Mouse (Mus musculus): Measurements from ENCODE around the gene Hist1h2bq.
"Not testable (repeated sequence)": the region's sequence is repeated elsewhere in the genome, so short reads cannot be mapped to it uniquely, and the experiment has no call there.

Hist1h2bq gene

DNA sequence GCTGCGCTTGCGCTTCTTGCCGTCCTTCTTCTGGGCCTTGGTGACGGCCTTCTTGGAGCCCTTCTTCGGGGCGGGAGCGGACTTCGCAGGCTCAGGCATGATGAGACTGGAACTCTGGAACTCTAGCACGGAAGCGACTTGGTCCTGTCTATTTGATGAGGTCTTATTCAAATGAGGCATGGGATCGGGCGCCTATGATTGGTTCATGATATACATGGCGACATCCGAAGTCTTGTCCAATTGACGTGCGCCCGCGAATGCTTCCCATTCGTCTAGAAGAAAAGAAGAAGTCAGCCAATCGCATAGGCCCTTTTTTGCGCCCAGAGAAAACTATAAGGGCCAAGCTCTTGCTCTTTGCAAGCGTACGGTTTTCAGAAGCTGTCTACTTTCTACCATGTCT is at the start of gene Hist1h2bq, which contains the start of gene Hist1h2ao:
Gene Hist1h2bq (minus strand): TSS at position 125 of the 400 bp plus-strand sequence.
Gene Hist1h2ao (plus strand): TSS at position 393 of the 400 bp plus-strand sequence.
- not testable (repeated sequence) for DNase-seq (ENCODE audit: low spot score in 2 of 2)

DNA sequence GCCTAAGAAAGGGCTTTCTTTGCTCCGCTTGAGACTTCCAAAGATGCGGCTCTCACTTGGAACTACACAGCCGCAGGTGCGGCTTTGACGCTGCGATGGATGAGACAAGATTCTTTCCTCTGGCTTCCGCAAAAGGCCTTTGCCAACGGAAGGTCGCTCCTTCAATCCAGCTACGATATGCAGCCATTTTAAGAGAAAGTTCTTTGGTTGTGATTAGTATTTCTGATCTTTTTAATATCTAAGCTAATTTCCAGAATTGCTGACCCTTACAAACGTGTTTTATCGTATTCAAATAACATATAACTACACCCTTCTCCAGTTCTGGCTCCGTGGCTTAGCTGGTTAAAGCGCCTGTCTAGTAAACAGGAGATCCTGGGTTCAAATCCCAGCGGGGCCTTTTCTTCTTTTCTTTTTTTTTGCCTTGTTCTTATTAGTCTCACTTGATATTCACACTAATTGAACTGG is 45.7 kb upstream of the Hist1h2bq start:
- peak; percentile 16 to 38 for DNase-seq (ENCODE audit: low spot score in 2 of 2)

DNA sequence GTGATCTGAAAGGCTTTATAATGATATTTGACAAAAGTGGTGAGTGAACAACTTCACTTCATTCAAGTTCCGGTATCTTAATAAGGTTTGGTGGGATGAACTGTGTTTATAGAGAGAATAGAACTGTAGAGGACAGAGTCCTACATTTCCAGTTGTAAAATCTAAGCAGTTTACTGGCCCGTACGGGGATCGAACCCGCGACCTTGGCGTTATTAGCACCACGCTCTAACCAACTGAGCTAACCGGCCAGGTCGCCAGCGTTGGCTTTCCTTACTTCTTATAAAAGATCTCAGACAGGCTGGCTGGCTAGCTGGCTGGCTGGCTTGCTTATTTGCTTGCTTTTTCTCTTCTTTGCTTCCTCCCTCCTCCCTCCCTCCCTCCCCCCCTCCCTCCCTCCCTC is 45.1 kb upstream of the Hist1h2bq start:
- DNase-seq (ENCODE audit: low spot score in 2 of 2), result peak; percentile 69 to 78

DNA sequence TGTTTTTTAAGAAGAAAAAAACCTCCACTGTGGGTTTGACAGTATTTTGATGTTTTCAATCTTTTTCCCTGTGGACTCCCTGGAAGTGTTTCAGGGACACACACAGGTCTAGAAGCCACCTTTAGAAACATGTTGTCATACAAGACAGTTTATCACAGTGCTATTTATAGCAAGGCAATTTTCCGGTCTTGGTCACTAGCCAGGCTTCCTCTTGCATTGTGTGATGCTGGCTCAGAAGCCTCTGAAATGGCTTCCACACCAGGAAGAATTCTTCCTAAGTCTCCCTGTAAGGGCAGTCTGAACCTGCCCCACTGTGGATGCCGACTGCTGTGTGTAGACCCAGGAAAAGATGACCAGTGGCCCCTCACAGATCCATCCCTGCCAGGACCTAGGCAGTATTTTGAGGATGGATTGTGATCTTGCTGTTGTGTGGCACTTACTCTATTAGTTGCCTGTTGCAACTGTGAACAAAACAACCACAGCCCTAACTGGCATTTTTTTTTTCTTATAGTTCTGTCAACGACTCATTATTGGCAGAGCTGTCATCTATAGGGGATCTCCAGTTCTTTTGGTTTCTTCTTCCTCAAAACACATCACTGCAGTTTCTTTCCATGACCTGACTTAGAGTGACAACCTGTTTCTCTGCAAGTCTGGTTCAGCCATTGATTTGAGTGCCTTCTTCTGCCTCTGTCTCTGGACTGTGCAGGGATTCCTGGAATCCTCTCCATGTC is 42.4 kb upstream of the Hist1h2bq start:
- no peak for DNase-seq (ENCODE audit: low spot score in 2 of 2)

DNA sequence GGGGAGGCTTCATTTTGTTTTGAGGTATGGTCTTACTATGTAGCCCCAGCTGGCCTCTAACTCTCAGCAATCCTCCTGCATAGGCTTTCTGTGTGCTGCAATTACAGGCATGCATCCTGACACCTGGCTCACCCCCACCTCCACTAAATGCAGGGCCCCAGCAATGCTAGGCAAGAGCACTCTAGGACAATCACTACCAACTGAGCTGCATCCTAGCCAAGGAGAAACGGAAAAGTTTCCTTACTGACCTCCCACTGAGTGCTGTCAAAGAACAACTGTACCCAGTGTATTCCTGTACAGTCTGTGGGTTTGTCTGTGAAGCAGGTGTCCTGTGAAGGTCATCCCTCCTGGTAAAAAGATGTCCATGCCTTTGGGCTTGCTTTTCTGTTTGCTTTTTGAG is 40.7 kb upstream of the Hist1h2bq start:
- not testable (repeated sequence) for DNase-seq (ENCODE audit: low spot score in 2 of 2)

DNA sequence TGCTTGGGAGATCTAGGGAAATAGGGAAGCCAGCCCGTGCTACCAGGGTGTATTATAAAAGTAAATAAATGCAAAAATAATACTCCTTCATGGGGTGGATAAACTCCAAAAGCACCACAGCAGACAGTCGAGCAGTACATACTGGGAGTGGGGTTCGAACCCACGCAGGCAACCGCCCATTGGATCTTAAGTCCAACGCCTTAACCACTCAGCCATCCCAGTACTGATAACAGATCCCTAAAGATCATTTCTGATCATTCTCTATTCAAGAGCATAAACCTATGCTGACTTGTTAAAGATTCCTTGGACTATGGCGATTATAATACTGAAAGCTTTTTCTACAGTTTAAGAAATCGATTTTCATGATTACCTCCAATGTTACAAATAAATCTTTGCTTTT is 37.9 kb upstream of the Hist1h2bq start:
- no peak for DNase-seq (ENCODE audit: low spot score in 2 of 2)

DNA sequence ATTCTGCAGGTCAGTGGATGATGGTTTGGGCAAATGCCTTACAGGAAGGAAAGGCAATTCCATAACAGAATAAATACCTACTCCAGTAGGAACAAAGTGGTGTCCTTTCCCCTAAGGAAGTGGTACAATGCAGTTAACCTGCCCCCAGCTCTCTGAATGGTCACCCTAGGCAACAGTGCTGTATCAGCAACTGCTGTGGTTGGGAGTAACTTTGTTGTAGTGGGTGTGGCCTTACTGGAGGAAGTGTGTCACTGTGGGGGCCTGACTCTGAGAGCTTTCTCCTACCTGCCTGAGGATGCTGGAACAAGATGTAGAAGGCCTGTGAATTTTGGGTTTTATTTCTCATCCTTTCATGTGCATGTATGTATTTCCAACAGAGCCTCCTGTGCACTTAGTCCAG is 36.4 kb upstream of the Hist1h2bq start:
- DNase-seq (ENCODE audit: low spot score in 2 of 2), result not testable (repeated sequence)

DNA sequence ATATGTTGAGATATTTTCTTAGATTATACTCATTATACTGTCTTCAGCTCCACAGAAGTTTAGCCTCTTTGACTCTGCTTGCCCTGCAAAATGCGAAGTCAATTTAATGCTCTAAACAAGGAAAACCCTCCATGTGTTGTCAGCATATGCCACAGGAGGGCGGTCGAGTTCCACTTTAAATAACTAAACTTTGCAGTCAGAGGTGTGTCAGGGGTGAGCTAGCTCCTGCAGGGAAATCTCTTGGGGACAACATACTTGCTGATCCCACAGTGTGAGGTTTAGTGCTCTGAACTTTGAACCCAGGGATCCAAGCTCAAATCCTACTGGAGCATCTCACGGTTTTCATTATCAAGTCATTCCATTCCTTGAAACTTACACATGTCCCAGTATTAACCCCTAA is 30.5 kb upstream of the Hist1h2bq start:
- DNase-seq (ENCODE audit: low spot score in 2 of 2), result not testable (repeated sequence)

DNA sequence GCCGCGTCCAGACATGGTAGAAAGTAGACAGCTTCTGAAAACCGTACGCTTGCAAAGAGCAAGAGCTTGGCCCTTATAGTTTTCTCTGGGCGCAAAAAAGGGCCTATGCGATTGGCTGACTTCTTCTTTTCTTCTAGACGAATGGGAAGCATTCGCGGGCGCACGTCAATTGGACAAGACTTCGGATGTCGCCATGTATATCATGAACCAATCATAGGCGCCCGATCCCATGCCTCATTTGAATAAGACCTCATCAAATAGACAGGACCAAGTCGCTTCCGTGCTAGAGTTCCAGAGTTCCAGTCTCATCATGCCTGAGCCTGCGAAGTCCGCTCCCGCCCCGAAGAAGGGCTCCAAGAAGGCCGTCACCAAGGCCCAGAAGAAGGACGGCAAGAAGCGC is 23.5 kb upstream of the Hist1h2bq start, which contains the start of the genes Hist1h2ap and Hist1h2br:
Gene Hist1h2ap (minus strand): TSS at position 47 of the 400 bp plus-strand sequence.
Gene Hist1h2br (plus strand): TSS at position 283 of the 400 bp plus-strand sequence.
- not testable (repeated sequence) for DNase-seq (ENCODE audit: low spot score in 2 of 2)

DNA sequence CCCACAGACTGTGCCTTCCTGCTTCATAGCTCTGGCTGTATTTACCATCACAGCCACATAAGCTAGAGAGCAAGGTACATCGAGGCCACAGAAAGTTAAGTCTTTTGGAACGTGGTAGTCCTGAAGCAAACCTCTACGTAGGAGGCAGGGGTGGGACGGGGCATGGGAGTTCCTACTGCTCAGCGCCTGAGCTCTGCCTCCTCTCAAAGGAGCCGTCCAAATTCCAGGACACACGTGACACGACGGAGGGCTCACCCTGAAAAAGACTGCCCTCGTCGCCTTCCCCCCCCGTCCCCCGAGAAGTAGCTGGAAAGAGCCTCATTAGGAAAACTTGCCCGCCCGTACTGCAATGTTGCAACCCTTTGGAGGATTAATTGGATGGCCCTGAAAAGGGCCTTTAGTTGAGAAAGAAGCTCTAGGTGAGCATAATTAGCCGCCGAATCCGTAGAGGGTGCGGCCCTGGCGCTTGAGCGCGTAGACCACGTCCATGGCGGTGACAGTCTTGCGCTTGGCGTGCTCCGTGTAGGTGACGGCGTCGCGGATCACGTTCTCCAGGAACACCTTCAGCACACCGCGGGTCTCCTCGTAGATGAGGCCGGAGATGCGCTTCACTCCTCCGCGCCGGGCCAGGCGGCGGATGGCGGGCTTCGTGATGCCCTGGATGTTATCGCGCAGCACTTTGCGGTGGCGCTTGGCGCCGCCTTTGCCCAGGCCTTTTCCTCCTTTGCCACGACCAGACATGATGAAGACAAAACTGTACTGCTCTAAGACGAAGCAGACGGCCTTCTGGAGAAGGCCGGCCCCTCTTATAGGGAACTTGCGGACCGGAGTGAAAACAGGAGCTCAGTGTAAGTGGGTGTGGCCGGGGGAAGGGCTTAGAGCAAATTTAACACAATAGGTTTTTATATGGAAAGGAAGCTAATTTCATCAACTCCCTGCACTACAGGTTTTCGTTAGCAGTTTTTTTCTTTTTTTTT is 21.7 kb upstream of the Hist1h2bq start, which contains the start of gene Hist1h4n:
Gene Hist1h4n (minus strand): TSS at position 779 of the 977 bp plus-strand sequence.
- peak; percentile 40 to 45 for DNase-seq (ENCODE audit: low spot score in 2 of 2)

DNA sequence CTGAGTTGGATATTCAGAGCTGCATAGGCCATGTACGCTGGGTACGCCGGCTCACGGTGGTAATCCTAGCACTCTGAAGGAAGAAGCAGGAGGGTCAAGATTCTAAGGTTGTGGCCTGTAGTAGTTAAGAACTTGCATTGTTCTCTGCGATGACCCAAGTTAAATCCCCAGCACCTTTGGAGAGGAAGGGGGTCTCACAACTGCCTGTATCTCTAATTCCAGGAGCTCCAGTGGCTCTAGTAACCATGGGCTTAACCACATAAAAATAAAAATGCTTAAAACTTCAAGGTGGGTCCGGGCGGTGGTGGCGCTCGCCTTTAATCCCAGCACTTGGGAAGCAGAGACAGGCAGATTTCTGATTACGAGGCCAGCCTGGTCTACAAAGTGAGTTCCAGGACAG is 20.3 kb upstream of the Hist1h2bq start:
- DNase-seq (ENCODE audit: low spot score in 2 of 2), result peak; percentile 29 to 33

DNA sequence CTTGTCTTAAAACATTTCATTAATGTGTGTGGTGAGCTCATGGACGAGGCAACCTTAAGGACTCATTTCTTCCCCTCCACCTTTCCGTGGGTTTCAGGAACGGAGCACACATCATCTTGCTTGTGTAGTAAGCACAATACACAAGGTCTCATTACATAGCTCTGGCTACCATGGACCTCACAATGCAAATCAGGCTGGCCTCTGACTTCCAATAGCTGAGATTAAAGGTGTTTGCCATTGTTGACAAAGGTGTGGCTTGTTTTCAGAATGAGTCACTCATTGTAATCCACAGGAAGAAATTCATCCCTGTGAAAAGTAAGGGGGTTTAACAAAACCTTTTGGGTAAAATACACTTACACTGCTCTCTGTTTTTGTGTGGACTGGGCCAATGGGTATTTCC is 18.5 kb upstream of the Hist1h2bq start:
- DNase-seq (ENCODE audit: low spot score in 2 of 2), result no peak

DNA sequence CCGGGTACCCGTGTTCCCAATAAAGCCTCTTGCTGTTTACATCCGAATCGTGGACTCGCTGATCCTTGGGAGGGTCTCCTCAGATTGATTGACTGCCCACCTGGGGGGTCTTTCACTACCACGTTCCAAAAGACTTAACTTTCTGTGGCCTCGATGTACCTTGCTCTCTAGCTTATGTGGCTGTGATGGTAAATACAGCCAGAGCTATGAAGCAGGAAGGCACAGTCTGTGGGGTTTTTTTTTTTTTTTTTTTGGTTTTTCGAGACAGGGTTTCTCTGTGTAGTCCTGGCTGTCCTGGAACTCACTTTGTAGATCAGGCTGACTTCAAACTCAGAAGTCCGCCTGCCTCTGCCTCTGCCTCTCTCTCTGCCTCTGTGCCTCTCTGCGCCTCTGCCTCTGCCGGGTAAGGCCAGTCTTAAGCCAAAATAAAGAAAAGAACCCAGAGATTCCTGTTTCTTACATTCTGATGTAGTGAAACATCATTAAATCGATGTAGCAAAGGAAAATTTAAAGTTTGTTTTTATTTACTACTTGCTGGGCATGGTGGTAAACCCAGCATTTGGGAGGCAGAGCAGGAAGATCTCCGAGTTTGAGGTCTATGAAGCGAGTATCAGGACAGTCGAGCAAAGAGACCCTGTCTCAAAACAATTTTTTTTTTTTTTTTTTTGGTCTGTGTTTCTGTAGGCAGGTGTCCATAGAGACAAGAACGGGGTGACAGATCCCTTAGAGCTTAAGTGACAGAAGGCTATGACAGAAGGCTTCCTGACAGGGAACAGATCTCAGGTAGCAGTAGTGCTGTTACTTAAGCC is 10.3 kb upstream of the Hist1h2bq start:
- DNase-seq (ENCODE audit: low spot score in 2 of 2), result not testable (repeated sequence)

DNA sequence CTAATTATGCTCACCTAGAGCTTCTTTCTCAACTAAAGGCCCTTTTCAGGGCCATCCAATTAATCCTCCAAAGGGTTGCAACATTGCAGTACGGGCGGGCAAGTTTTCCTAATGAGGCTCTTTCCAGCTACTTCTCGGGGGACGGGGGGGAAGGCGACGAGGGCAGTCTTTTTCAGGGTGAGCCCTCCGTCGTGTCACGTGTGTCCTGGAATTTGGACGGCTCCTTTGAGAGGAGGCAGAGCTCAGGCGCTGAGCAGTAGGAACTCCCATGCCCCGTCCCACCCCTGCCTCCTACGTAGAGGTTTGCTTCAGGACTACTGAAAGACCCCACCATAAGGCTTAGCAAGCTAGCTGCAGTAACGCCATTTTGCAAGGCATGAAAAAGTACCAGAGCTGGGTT is 2.1 kb upstream of the Hist1h2bq start:
- DNase-seq (ENCODE audit: low spot score in 2 of 2), result peak in 1 of 2 experiments; percentile 23

DNA sequence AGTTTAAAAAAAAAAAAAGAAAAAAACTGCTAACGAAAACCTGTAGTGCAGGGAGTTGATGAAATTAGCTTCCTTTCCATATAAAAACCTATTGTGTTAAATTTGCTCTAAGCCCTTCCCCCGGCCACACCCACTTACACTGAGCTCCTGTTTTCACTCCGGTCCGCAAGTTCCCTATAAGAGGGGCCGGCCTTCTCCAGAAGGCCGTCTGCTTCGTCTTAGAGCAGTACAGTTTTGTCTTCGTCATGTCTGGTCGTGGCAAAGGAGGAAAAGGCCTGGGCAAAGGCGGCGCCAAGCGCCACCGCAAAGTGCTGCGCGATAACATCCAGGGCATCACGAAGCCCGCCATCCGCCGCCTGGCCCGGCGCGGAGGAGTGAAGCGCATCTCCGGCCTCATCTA is 1.5 kb upstream of the Hist1h2bq start, which contains the start of gene Hist1h4m:
Gene Hist1h4m (plus strand): TSS at position 208 of the 400 bp plus-strand sequence.
- DNase-seq (ENCODE audit: low spot score in 2 of 2), result peak; percentile 54 to 58

DNA sequence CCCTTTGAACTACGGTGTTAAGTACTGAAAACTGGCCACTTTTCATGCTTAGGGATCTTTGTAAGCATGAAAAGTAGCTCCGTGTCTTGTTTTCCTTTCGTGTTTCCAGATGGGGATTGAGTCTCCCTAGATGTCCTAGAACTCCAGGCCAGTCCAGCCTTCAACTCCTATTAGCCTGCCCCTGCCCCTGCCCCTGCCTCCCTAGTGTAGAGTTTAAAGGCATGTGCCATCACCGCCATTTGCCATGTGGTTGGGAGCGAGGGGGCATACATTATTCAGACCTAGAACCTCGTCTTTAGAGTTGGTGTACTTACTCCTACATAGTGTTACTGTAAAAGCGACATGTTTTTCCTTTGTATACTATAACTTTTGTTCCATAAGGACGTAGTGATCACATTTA is 1.1 kb upstream of the Hist1h2bq start:
- DNase-seq (ENCODE audit: low spot score in 2 of 2), result not testable (repeated sequence)

DNA sequence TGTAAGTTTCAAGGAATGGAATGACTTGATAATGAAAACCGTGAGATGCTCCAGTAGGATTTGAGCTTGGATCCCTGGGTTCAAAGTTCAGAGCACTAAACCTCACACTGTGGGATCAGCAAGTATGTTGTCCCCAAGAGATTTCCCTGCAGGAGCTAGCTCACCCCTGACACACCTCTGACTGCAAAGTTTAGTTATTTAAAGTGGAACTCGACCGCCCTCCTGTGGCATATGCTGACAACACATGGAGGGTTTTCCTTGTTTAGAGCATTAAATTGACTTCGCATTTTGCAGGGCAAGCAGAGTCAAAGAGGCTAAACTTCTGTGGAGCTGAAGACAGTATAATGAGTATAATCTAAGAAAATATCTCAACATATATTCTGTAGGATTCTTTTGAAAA is 6.9 kb downstream of the Hist1h2bq start:
- DNase-seq (ENCODE audit: low spot score in 2 of 2), result not testable (repeated sequence)

DNA sequence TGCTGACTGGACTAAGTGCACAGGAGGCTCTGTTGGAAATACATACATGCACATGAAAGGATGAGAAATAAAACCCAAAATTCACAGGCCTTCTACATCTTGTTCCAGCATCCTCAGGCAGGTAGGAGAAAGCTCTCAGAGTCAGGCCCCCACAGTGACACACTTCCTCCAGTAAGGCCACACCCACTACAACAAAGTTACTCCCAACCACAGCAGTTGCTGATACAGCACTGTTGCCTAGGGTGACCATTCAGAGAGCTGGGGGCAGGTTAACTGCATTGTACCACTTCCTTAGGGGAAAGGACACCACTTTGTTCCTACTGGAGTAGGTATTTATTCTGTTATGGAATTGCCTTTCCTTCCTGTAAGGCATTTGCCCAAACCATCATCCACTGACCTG is 12.8 kb downstream of the Hist1h2bq start:
- not testable (repeated sequence) for DNase-seq (ENCODE audit: low spot score in 2 of 2)

DNA sequence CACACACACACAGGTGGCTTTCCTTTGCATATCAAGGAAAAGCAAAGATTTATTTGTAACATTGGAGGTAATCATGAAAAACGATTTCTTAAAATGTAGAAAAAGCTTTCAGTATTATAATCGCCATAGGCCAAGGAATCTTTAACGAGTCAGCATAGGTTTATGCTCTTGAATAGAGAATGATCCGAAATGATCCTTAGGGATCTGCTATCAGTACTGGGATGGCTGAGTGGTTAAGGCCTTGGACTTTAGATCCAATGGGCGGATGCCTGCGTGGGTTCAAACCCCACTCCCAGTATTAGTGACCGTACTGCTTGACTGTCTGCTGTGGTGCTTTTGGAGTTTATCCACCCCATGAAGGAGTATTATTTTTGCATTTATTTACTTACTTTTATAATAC is 14.4 kb downstream of the Hist1h2bq start:
- no peak for DNase-seq (ENCODE audit: low spot score in 2 of 2)

DNA sequence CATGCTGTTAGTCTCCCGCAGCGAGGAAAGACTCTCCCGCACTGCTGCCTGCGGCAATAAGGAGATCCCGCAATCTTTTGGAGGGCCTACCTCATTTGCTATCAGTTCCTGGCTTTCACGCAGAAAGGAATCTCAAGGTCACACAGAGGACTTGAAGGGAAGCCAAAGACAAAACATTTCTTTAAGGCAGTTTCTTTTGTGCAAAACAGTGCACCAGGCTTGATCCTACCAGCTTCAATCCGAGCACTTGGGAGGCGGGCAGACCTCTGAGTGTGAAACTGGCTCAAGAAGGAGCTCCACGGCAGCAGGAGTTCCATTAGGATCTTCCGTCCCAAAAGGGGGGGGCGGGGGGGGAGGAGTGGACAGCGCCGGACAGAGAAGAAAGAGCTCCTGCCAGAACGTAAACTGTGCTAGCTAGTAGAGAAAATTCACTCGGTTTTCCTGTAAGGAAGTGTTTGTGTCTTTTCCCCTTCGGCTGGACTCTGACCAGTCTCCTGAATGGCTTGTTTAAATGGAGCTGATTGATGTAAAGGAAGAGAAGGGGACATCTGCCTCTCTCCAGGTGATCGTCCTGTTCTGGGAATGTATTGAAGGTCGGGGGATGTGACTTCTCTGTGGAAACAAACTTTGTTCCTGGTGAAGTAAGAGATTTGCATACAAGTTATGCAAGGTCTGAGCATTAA is 19.3 kb downstream of the Hist1h2bq start:
- peak in 1 of 2 experiments; percentile 12 for DNase-seq (ENCODE audit: low spot score in 2 of 2)
